Mouse (Mus musculus) kidney, embryonic 14.5 days (tissue): ENCODE measurements around the gene Adamtsl4. TPM values are rescaled to one million over a fixed set of nuclear protein-coding genes. Genes with fewer than 3 reads are reported as not detected.

Experiments
- ATAC-seq: fragments of 200-750 bp; cut with Nextera tagmentation; 2 replicates; pipeline ENCODE4 v1.8.0; 2017; ENCODE audit warnings: moderate number of reproducible peaks, mild to moderate bottlenecking, moderate TSS enrichment, moderate library complexity; ENCODE audit not compliant: low FRiP score, low TSS enrichment
- H3K27ac ChIP-seq: fragments of 300-500 bp; sonication (generic); 2 replicates; pipeline ENCODE4 v1.5.1; 2014; ENCODE audit warnings: low read depth, mild to moderate bottlenecking, low read length, moderate library complexity, mixed read lengths
- H3K27me3 ChIP-seq: fragments of 300-500 bp; sonication (generic); 2 replicates; pipeline ENCODE4 v1.6.1; 2014; ENCODE audit warnings: mild to moderate bottlenecking, low read length; ENCODE audit not compliant: control insufficient read depth, insufficient read depth
- H3K36me3 ChIP-seq: fragments of 300-500 bp; sonication (generic); 2 replicates; pipeline ENCODE4 v1.6.1; 2014; ENCODE audit warnings: low read length, mixed read lengths; ENCODE audit not compliant: control insufficient read depth, insufficient read depth
- H3K4me1 ChIP-seq: fragments of 300-500 bp; sonication (generic); 2 replicates; pipeline ENCODE4 v1.6.1; 2014; ENCODE audit warnings: low read length, mixed read lengths; ENCODE audit not compliant: control insufficient read depth, insufficient read depth
- H3K4me2 ChIP-seq: fragments of 300-500 bp; sonication (generic); replicated peaks from 2 replicates; pipeline ENCODE4 v1.6.1; 2014; ENCODE audit warnings: low read depth, mild to moderate bottlenecking, low read length
- H3K4me3 ChIP-seq: fragments of 300-500 bp; sonication (generic); 2 replicates; pipeline ENCODE4 v1.5.1; 2014; ENCODE audit warnings: mild to moderate bottlenecking, low read length
- H3K9ac ChIP-seq: fragments of 300-500 bp; sonication (generic); 2 replicates; pipeline ENCODE4 v1.6.1; 2014; ENCODE audit warnings: low read depth, mild to moderate bottlenecking, low read length, moderate library complexity
- H3K9me3 ChIP-seq: fragments of 300-500 bp; sonication (generic); 2 replicates; pipeline ENCODE4 v1.6.1; 2016; ENCODE audit warnings: low read length; ENCODE audit not compliant: control insufficient read depth
- WGBS: fragments of 180-500 bp; shearing (Covaris S2); extraction: QIAGEN DNeasy Blood & Tissue Kit; methylation state at CpG from one replicate; pipeline ENCODE4 v1.1.7; 2014; 5-methylcytosine and 5-hydroxymethylcytosine counted together
- polyA plus RNA-seq: library from polyadenylated mRNA; unstranded; fragments of >200 nt; fragmentation: Nextera tagmentation; extraction: Ambion mirVana; gene quantifications from 2 replicates; pipeline ENCODE4 v1.2.1, GENCODE M21; 2014

Adamtsl4 gene
- polyA plus RNA-seq, 1 experiment from 2014 or later: 3.7 TPM

- Histone ChIP-seq H3K36me3 (peaks cover 55% of the 10 kb centered on the region), H3K9me3 (no peaks in the 10 kb centered on the region), H3K4me1 (peaks cover 47% of the 10 kb centered on the region), H3K4me3 (0 out of 2 replicates have a peak overlapping the region, but pooled peaks have one; percentile 1), H3K4me2 (no peak overlapping the region; the same call in 1 of the 2 replicates), H3K27ac (no peak overlapping the region), H3K27me3 (no peaks in the 10 kb centered on the region), H3K9ac (no peak overlapping the region)
- ATAC-seq: no peak
- 73% methylated on average over 7 of the region's 7 CpGs for WGBS
These were observed 24.8 kb downstream of the Adamtsl4 start for GRCm38 (mm10) chr3:95662724-95663449.

- WGBS: 59% methylated on average over 7 of the region's 7 CpGs
- peak overlapping the region; percentile 23; the same call in 1 of the 2 replicates for H3K4me2 ChIP-seq
- H3K4me1 ChIP-seq: peaks cover 41% of the 10 kb centered on the region
- no peak overlapping the region for H3K9ac ChIP-seq
- ATAC-seq: no peak
- H3K4me3 ChIP-seq: peak overlapping the region; percentile 16; the same call in 1 of the 2 replicates
- no peak overlapping the region for H3K27ac ChIP-seq
- H3K36me3 ChIP-seq: peaks cover 52% of the 10 kb centered on the region
- H3K9me3 ChIP-seq: no peaks in the 10 kb centered on the region
- no peaks in the 10 kb centered on the region for H3K27me3 ChIP-seq
These were observed 25.6 kb downstream of the Adamtsl4 start for GRCm38 (mm10) chr3:95661945-95662715.

DNA sequence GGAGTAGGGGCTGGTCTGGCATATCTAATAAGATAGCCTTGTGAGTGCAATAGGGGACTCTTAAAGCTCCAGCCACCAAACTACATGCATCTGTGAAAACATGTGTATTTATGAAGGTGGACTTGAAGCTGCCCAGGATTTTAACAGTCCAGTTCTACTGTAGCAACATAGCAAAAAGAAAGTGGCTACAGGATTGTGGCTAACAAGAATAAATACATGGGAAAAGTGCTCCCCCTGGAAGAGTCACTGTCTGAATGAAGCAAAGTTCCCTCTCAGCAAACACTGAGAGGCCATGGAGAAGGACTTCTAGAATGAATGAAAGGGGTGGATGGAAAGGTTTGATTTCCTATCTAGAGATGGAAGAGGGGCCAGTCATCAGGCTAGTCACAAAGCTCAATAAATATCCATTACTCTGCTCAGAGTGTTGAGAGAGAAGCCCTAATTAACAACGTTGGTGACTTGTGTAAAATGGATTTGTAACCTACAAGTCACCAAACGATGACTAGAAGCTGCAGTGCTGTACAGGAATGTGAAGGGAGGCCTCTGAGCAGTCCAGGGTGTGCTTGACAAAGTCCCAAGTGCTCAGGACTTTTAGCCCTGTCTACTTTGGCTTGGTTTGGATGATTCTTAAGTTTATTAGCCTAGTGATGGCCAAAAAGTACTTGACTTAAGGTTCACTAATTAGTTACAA is 26.8 kb downstream of the Adamtsl4 start:
- Histone ChIP-seq H3K4me3 (peak overlapping the region; percentile 99), H3K9me3 (no peaks in the 10 kb centered on the region), H3K36me3 (peaks cover 52% of the 10 kb centered on the region), H3K27ac (no peak overlapping the region), H3K9ac (peak overlapping the region; percentile 100; the same call in 1 of the 2 replicates), H3K4me2 (peak overlapping the region; percentile 93), H3K4me1 (peaks cover 29% of the 10 kb centered on the region; the same call in 1 of the 2 replicates), H3K27me3 (no peaks in the 10 kb centered on the region)
- no peak for ATAC-seq
- 31% methylated on average over 2 of the region's 2 CpGs for WGBS

- H3K27me3 ChIP-seq: no peaks in the 10 kb centered on the region
- H3K9me3 ChIP-seq: no peaks in the 10 kb centered on the region
- peak overlapping the region; percentile 99 for H3K4me3 ChIP-seq
- peak overlapping the region; percentile 100 for H3K9ac ChIP-seq
- WGBS: 2% methylated on average over 8 of the region's 8 CpGs
- no peak for ATAC-seq
- H3K36me3 ChIP-seq: peaks cover 47% of the 10 kb centered on the region
- peak overlapping the region; percentile 93 for H3K4me2 ChIP-seq
- peak overlapping the region; percentile 99 for H3K27ac ChIP-seq
- H3K4me1 ChIP-seq: peaks cover 26% of the 10 kb centered on the region; the same call in 1 of the 2 replicates
These were observed 27.8 kb downstream of the Adamtsl4 start for GRCm38 (mm10) chr3:95659948-95660347.

GRCm38 (mm10) chr3:95658868-95659712 is 28.6 kb downstream of the Adamtsl4 start:
- H3K36me3 ChIP-seq: peaks cover 39% of the 10 kb centered on the region
- H3K9ac ChIP-seq: peak overlapping the region; percentile 100
- H3K4me3 ChIP-seq: peak overlapping the region; percentile 99
- WGBS: under 1% methylated on average over 99 of the region's 113 CpGs
- no peaks in the 10 kb centered on the region for H3K9me3 ChIP-seq
- peak overlapping the region; percentile 99 for H3K27ac ChIP-seq
- peaks cover 20% of the 10 kb centered on the region; the same call in 1 of the 2 replicates for H3K4me1 ChIP-seq
- H3K4me2 ChIP-seq: peak overlapping the region; percentile 93
- ATAC-seq: peak; percentile 63
- no peaks in the 10 kb centered on the region for H3K27me3 ChIP-seq

GRCm38 (mm10) chr3:95658236-95658867 is 29.4 kb downstream of the Adamtsl4 start, which contains the start of gene Mcl1:
TSS of gene Mcl1 (plus strand) at chr3:95658788.
- Histone ChIP-seq H3K27me3 (no peaks in the 10 kb centered on the region), H3K9me3 (no peaks in the 10 kb centered on the region), H3K4me3 (peak within 1 kb of the TSS; percentile 99), H3K9ac (peak within 1 kb of the TSS; percentile 100), H3K4me2 (peak within 1 kb of the TSS; percentile 93), H3K27ac (peak within 1 kb of the TSS; percentile 99), H3K4me1 (peaks cover 23% of the 10 kb centered on the region; the same call in 1 of the 2 replicates), H3K36me3 (peaks cover 32% of the 10 kb centered on the region)
- peak; percentile 98 for ATAC-seq
- WGBS: under 1% methylated on average over 40 of the region's 43 CpGs

GRCm38 (mm10) chr3:95657711-95658110 is 30.0 kb downstream of the Adamtsl4 start:
- peak overlapping the region; percentile 99; the same call in 1 of the 2 replicates for H3K27ac ChIP-seq
- no peaks in the 10 kb centered on the region for H3K27me3 ChIP-seq
- H3K9me3 ChIP-seq: no peaks in the 10 kb centered on the region
- ATAC-seq: no peak
- peaks cover 23% of the 10 kb centered on the region; the same call in 1 of the 2 replicates for H3K4me1 ChIP-seq
- WGBS: 93% methylated on average over 3 of the region's 3 CpGs
- peak overlapping the region; percentile 99 for H3K4me3 ChIP-seq
- H3K4me2 ChIP-seq: peak overlapping the region; percentile 51
- H3K36me3 ChIP-seq: peaks cover 26% of the 10 kb centered on the region
- H3K9ac ChIP-seq: peak overlapping the region; percentile 100; the same call in 1 of the 2 replicates
